Mouse (Mus musculus): ENCODE data around the gene Zfp978. TPM values are rescaled to one million over a fixed set of nuclear protein-coding genes. Genes with fewer than 3 reads are reported as not detected.
"Not testable (repeated sequence)": the region's sequence is repeated elsewhere in the genome, so short reads cannot be mapped to it uniquely, and the experiment has no call there.

Gene Zfp978
- polyA plus RNA-seq, 1 experiment from 2014 or later: not detected

DNA sequence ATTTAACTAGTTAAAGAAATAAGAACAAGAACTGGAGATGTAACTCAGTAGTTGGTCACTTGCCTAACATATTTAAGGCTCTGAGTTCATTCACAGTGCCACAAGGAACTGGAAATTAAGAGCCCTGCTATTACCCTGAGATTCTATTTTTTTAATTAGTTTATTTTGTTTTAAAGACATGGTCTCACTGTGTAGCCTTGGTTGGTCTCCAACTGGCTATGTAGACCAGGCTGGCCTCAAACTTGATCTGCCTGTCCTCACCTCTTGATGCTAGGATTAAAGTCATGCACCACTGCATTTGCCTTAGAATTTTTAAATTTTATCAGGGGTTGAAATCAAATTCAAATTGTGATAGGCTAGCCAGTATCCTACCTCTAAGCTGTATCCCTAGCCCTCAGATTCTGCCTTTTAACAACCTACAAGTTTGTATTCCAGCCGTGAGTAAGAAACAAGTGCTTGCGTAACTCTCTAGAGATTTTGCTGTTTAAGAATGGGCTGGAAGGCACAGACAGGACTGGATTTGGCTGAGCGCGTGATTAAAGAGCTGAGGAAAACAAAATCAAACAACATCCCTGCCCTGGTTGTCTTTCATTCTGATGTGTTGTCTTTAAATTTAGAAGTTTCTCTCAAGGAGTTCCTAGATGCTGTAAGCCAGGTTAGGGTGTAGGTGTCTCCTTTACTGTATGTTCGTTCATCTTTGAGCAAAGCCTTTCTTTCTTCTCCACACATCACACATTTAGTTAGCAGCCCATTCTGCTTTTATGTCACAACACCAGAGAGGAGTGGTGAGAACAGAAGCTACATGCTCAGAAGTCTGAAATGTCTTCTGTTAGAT, 58.9 kb downstream of the Zfp978 start:
- 82% methylated on average over 5 of the region's 5 CpGs for WGBS
- H3K27ac ChIP-seq (replicated peaks); H3K4me3 ChIP-seq (replicated peaks); H3K4me2 ChIP-seq; H3K27me3 ChIP-seq (replicated peaks); H3K36me3 ChIP-seq; H3K4me1 ChIP-seq; H3K9ac ChIP-seq (replicated peaks); ATAC-seq (ENCODE audit: low FRiP score): not testable (repeated sequence)
- peaks cover 63% of the 10 kb centered on the region for H3K9me3 ChIP-seq (replicated peaks)

DNA sequence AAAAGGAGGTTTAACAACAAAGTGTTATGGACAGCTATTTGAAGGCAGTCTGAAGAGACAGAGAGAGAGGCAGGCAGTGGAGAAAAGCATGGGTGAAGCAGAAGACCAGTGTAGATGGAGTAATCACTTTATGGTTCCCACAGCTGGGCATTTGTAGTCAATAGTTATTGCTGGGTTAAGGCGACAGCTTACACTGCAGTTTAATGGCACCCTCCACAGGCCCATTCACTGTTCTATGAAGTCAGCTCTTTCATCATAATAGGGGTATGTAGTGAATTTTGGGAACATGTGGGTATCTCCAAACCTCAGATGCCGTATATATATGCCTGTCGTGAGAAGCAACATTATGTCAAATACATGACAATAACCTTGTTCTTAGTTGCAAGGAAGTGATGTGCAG, 59.7 kb downstream of the Zfp978 start:
- no peak overlapping the region for H3K4me3 ChIP-seq (replicated peaks)
- no peak for ATAC-seq (ENCODE audit: low FRiP score)

DNA sequence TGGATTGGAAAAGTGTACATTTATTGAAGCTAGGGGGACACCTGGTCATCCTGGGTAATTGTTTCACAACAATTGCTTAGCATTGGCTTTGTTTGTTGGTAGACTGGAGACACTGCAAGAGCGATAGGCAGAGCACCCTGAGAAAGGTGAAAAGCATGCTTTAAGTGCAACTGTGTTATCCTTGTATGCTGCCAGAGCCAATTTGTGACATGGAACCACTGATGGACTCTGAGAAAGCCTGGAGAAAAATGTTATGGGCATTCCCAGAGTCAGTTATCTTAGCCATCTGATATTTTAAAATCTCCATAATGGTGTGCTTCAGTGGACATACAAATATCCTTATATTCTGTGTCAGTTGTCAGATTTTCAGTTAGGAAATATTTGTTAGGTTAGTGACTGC, 60.2 kb downstream of the Zfp978 start:
- H3K4me2 ChIP-seq; ATAC-seq (ENCODE audit: low FRiP score); H3K9ac ChIP-seq (replicated peaks); H3K36me3 ChIP-seq; H3K27me3 ChIP-seq (replicated peaks); H3K4me3 ChIP-seq (replicated peaks); H3K27ac ChIP-seq (replicated peaks); H3K4me1 ChIP-seq: not testable (repeated sequence)
- WGBS: 23% methylated on average over 1 of the region's 1 CpGs
- peaks cover 69% of the 10 kb centered on the region for H3K9me3 ChIP-seq (replicated peaks)

More for the DNA sequence above, 59.7 kb downstream of the Zfp978 start:
- H3K9me3 ChIP-seq (replicated peaks): peaks cover 71% of the 10 kb centered on the region
- no peak overlapping the region for H3K9ac ChIP-seq (replicated peaks)
- no peak overlapping the region for H3K4me2 ChIP-seq
- no peaks in the 10 kb centered on the region for H3K27me3 ChIP-seq (replicated peaks)
- H3K4me1 ChIP-seq: no peaks in the 10 kb centered on the region
- no peaks in the 10 kb centered on the region for H3K36me3 ChIP-seq
- no peak overlapping the region for H3K27ac ChIP-seq (replicated peaks)
- whole genome bisulfite sequencing: 58% methylated on average over 3 of the region's 3 CpGs

DNA sequence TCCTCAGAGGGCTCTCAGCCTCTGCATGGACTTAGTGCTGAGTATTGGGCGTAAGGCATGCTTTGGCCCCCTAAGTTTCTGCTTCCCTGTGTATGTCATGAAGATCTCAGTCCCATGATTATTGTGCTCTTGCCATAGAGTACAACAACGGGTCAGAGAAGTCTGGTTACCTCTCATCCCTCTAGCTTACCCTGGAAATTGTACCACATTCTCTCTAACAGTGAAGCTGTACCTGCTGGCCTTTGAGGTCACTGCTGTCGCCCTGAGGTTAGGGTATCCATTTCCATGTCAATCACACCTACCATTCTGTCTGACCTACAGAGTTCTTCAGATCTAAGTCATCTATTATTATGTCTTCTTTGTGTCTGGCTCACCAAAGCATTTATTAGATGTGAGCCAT, 62.0 kb downstream of the Zfp978 start:
- no peak overlapping the region for H3K4me2 ChIP-seq
- no peak overlapping the region for H3K9ac ChIP-seq (replicated peaks)
- H3K9me3 ChIP-seq (replicated peaks): peaks cover 56% of the 10 kb centered on the region
- H3K4me1 ChIP-seq: no peaks in the 10 kb centered on the region
- no peak overlapping the region for H3K4me3 ChIP-seq (replicated peaks)
- ATAC-seq (ENCODE audit: low FRiP score): peak; percentile 7; the same call in 1 of the 2 replicates
- 50% methylated on average over 3 of the region's 3 CpGs for WGBS
- H3K27ac ChIP-seq (replicated peaks): no peak overlapping the region
- no peaks in the 10 kb centered on the region for H3K27me3 ChIP-seq (replicated peaks)
- H3K36me3 ChIP-seq: no peaks in the 10 kb centered on the region

DNA sequence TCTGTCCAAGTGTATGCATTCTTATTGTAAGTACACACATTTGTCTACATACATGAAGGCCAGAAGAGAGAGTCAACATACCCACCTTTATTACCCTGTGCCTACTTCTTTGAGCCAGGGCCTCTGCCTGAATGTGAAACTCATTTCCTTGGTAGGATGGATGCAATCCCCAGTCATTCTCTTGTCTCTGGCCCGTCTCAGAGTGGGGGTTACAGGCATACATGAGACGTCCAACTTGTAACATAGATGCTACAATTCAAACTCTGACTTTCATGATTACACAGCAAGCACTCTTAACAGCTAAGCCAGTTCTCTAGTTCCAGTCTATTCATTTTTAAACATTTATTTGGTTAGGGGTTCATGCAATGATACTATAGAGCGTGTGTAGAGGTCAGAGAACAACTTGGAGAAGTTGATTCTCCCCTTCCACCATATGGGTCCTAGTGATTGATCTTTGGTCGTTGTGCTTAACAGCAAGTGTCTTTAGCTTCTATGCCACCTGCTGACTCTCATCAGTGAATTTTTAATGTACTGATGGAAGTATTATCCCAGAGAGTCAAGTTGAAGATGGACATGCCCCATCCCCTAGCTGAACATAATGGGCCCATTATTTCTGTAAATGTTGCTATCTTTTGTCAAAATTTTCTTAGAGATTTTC, 62.7 kb downstream of the Zfp978 start:
- WGBS: 64% methylated on average over 4 of the region's 4 CpGs
- Histone ChIP-seq H3K9me3 (replicated peaks) (peaks cover 56% of the 10 kb centered on the region), H3K4me1 (no peaks in the 10 kb centered on the region), H3K9ac (replicated peaks) (no peak overlapping the region), H3K4me2 (no peak overlapping the region), H3K27me3 (replicated peaks) (no peaks in the 10 kb centered on the region), H3K4me3 (replicated peaks) (no peak overlapping the region), H3K27ac (replicated peaks) (no peak overlapping the region), H3K36me3 (no peaks in the 10 kb centered on the region)
- no peak for ATAC-seq (ENCODE audit: low FRiP score)

DNA sequence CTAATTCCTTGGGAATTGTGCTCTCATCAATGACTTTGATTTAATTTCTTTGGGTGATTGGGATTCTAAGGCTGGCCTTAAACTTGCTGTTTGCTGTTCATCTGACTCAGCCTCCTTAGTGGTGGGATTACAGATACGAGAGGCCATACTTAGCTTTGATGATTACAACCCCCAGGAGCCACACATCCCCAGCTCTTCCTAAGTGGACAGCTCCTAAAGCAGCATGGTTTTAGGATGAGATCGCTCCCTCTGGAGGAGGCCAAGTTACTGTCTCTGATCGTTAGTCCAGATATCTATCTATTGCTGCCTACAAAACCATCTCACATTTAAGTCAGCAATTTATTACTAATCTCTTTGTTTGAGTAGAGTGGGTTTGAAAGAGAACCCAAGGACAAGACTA, 63.3 kb downstream of the Zfp978 start:
- H3K9me3 ChIP-seq (replicated peaks): peaks cover 53% of the 10 kb centered on the region
- H3K4me2 ChIP-seq; H3K27me3 ChIP-seq (replicated peaks); ATAC-seq (ENCODE audit: low FRiP score); H3K9ac ChIP-seq (replicated peaks); H3K4me1 ChIP-seq; H3K4me3 ChIP-seq (replicated peaks); H3K27ac ChIP-seq (replicated peaks); H3K36me3 ChIP-seq: not testable (repeated sequence)
- WGBS: 51% methylated on average over 3 of the region's 3 CpGs

DNA sequence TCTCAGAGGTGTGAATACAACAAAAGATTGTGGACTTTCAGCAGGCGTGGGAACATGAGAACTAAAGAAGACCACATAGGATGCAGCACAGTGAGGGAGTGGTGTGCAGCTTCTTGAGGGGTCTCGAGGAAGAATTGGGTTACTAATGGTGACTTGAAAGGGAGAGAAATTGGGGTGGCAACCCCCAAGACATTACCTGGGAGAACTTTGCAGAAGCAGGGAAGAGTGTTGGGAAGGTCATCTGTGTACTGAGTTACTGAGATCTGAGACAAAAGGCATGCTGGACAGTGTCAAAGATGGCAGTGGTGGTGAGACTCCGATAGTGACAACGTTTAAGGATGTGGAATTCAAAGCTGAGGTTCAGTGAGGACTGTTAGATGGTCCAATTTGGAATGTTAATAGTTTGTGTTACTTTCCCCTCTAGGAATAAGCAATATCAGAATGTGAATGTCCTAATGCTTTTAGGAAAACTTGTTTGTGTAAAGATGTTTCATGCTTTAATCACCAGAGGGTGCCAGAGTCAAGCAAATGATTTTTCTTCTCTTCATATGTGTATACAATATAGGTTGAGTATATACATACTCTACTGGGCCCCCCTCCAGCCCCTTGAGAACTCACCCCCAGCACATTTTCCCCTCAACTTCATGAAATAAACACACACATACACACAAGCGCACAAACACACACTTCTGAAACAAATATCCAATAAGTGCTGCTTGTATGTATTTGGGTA, 64.7 kb downstream of the Zfp978 start:
- H3K27ac ChIP-seq (replicated peaks): not testable (repeated sequence)

DNA sequence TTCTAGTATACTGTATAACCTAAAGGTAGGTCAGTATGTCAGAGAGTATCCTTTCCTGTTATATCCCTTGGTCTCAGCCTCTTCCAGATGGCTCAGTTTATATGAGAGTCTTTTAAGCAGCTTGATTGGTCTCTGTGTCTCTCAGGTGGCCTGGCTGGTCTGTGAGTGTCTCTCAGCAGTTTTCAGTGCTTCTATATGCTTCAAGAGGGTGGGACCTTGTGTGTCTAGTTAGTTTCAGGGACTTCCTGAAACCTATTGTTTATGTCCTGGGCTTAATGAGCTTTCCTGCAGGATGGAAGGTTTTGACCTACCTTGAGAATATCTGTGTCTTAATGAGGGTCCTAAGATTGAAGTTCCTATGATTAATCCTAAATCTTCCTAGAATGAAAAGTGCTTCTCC, 69.5 kb downstream of the Zfp978 start:
- Histone ChIP-seq H3K27me3 (replicated peaks) (no peaks in the 10 kb centered on the region), H3K27ac (replicated peaks) (no peak overlapping the region), H3K9me3 (replicated peaks) (peaks cover 28% of the 10 kb centered on the region), H3K9ac (replicated peaks) (no peak overlapping the region), H3K4me1 (no peaks in the 10 kb centered on the region), H3K4me3 (replicated peaks) (no peak overlapping the region), H3K4me2 (no peak overlapping the region), H3K36me3 (no peaks in the 10 kb centered on the region)
- no peak for ATAC-seq (ENCODE audit: low FRiP score)

More for the DNA sequence above, 64.7 kb downstream of the Zfp978 start:
- H3K4me1 ChIP-seq; H3K4me3 ChIP-seq (replicated peaks); H3K4me2 ChIP-seq; H3K27me3 ChIP-seq (replicated peaks); H3K36me3 ChIP-seq; H3K9ac ChIP-seq (replicated peaks): not testable (repeated sequence)
- ATAC-seq (ENCODE audit: low FRiP score): peak; percentile 38; the same call in 1 of the 2 replicates
- H3K9me3 ChIP-seq (replicated peaks): peaks cover 45% of the 10 kb centered on the region
- WGBS: 57% methylated on average over 5 of the region's 5 CpGs

DNA sequence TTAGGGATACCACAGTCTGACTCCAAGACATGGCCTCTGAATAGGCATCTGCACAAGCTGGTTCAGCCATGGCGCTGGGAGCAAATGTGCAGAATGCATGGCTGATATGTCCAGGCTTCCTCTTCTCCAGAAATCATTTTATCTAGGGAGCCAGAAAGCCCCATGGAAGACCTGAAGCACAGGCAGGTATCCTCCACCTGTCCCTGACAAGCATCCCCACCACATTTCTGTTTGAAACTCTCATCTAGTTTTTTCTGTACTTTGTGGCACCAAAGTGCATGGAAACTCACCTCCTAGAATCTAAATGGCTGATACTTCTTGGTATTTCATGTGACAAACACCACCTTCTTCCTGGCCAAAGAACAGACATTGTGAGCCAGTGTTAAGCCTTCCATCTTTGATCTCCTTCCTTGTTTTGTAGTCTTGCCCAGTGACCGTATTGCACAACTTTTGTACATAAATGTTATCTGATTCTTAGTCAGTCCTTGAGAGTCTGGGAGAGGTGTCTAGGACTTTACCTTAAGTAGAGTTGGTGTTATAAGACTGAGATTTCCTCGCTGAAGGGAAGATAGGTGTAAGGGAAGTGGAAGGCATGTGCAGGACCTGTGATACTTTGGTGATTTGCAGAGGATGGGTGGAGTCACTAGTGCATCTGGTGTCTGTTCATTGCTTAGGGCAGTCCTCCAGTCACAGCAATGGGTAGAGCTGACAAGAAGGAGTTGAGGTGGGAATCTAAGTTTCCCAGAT, 70.8 kb downstream of the Zfp978 start:
- H3K4me2 ChIP-seq; H3K4me1 ChIP-seq; H3K4me3 ChIP-seq (replicated peaks); H3K27ac ChIP-seq (replicated peaks); H3K27me3 ChIP-seq (replicated peaks); H3K36me3 ChIP-seq; H3K9ac ChIP-seq (replicated peaks): not testable (repeated sequence)
- peak; percentile 30; the same call in 1 of the 2 replicates for ATAC-seq (ENCODE audit: low FRiP score)
- H3K9me3 ChIP-seq (replicated peaks): peaks cover 27% of the 10 kb centered on the region
- WGBS: 80% methylated on average over 3 of the region's 3 CpGs

DNA sequence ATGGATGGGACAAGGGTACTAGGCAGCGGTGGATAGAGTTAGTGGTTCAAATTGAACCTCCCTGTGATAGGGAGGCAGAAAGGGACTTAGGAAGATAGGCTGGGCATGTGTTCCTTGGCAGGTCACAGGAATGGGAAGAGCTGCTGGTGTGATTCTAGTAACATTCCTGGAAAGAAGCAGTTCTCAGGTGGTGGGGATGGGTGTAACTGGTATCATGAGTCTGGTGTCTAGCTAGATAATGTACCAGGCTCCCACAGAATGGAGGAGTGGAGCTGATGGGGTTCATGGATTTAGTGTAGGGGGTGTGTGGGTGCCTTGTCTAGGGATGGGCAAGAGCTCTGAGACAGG, 71.3 kb downstream of the Zfp978 start:
- H3K36me3 ChIP-seq: no peaks in the 10 kb centered on the region
- no peaks in the 10 kb centered on the region for H3K4me1 ChIP-seq
- no peak for ATAC-seq (ENCODE audit: low FRiP score)
- 91% methylated on average over 1 of the region's 1 CpGs for WGBS
- no peak overlapping the region for H3K27ac ChIP-seq (replicated peaks)
- H3K27me3 ChIP-seq (replicated peaks): no peaks in the 10 kb centered on the region
- no peak overlapping the region for H3K4me2 ChIP-seq
- H3K9me3 ChIP-seq (replicated peaks): peaks cover 30% of the 10 kb centered on the region
- no peak overlapping the region for H3K9ac ChIP-seq (replicated peaks)
- no peak overlapping the region for H3K4me3 ChIP-seq (replicated peaks)

DNA sequence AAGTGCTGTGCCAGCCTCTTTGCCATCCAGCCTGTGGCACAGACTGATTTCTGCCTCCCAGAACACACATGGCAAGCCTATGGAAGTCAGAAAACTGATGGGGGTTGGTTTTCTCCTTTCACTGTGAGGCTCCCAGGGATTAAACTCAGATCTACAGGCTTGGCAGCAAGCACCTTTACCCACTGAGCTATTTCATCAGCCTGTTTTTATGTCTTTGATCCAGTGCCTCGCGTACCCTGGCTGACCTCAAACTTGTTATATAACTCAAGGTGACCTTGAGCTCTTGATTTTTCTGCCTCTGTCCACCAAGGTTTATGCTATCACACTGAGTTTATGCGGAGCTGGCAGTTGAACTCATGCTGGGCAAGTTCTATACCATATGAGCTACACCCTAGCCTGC, 71.9 kb downstream of the Zfp978 start:
- no peak overlapping the region for H3K9ac ChIP-seq (replicated peaks)
- no peak overlapping the region for H3K4me2 ChIP-seq
- WGBS: 43% methylated on average over 3 of the region's 3 CpGs
- no peak overlapping the region for H3K4me3 ChIP-seq (replicated peaks)
- H3K27ac ChIP-seq (replicated peaks): no peak overlapping the region
- no peaks in the 10 kb centered on the region for H3K4me1 ChIP-seq
- H3K27me3 ChIP-seq (replicated peaks): no peaks in the 10 kb centered on the region
- peaks cover 30% of the 10 kb centered on the region for H3K9me3 ChIP-seq (replicated peaks)
- ATAC-seq (ENCODE audit: low FRiP score): 0 out of 2 replicates have a peak, but pooled peaks have one; percentile 8
- H3K36me3 ChIP-seq: no peaks in the 10 kb centered on the region
